Mouse (Mus musculus) heart, embryonic 14.5 days (tissue): ENCODE results near the gene Hypm. TPM values are rescaled to one million over a fixed set of nuclear protein-coding genes. Genes with fewer than 3 reads are reported as not detected.

Source experiments
- ATAC-seq: fragments of 200-750 bp; cut with Nextera tagmentation; 2 replicates; pipeline ENCODE4 v1.8.0; 2017; ENCODE audit warnings: low read depth, moderate TSS enrichment; ENCODE audit not compliant: insufficient number of reproducible peaks, insufficient read depth, low FRiP score
- H3K27ac ChIP-seq, 2 experiments: fragments of 200-500 bp in 1 of 2; fragments of 300-500 bp in 1 of 2; sonication (generic) in 1 of 2; replicated peaks in 1 of 2; 2 replicates each; pipeline ENCODE4 v1.5.1; 2012 to 2014; ENCODE audit warnings: low read depth in 2 of 2, low read length in 2 of 2, control low read depth in 1 of 2, mild to moderate bottlenecking in 1 of 2, mixed read lengths in 1 of 2; ENCODE audit not compliant: control insufficient read depth in 1 of 2, insufficient read depth in 1 of 2
- H3K27me3 ChIP-seq: fragments of 300-500 bp; sonication (generic); 2 replicates; pipeline ENCODE4 v1.6.1; 2014; ENCODE audit warnings: mild to moderate bottlenecking, low read length, control low read depth; ENCODE audit not compliant: control insufficient read depth, insufficient read depth
- H3K36me3 ChIP-seq: fragments of 300-500 bp; sonication (generic); 2 replicates; pipeline ENCODE4 v1.6.1; 2014; ENCODE audit warnings: mild to moderate bottlenecking, control low read depth, low read length, mixed read lengths; ENCODE audit not compliant: control insufficient read depth, insufficient read depth
- H3K4me1 ChIP-seq, 2 experiments: fragments of 200-500 bp in 1 of 2; fragments of 300-500 bp in 1 of 2; sonication (generic) in 1 of 2; 2 replicates each; pipeline ENCODE4 v1.6.1; 2012 to 2014; ENCODE audit warnings: low read length in 2 of 2, control low read depth in 1 of 2, mixed read lengths in 1 of 2; ENCODE audit not compliant: control insufficient read depth in 2 of 2, insufficient read depth in 2 of 2
- H3K4me2 ChIP-seq: fragments of 300-500 bp; sonication (generic); 2 replicates; pipeline ENCODE4 v1.6.1; 2014; ENCODE audit warnings: mild to moderate bottlenecking, low read length
- H3K4me3 ChIP-seq, 2 experiments: fragments of 200-500 bp in 1 of 2; fragments of 300-500 bp in 1 of 2; sonication (generic) in 1 of 2; 2 replicates each; pipeline ENCODE4 v1.5.1; 2012 to 2014; ENCODE audit warnings: low read length in 2 of 2, mild to moderate bottlenecking in 2 of 2, control low read depth in 1 of 2, low read depth in 1 of 2, moderate library complexity in 1 of 2; ENCODE audit not compliant: control insufficient read depth in 1 of 2, insufficient read depth in 1 of 2
- H3K9ac ChIP-seq: fragments of 300-500 bp; sonication (generic); 2 replicates; pipeline ENCODE4 v1.6.1; 2014; ENCODE audit warnings: mild to moderate bottlenecking, low read length
- H3K9me3 ChIP-seq: fragments of 300-500 bp; sonication (generic); 2 replicates; pipeline ENCODE4 v1.6.1; 2016; ENCODE audit warnings: low read length, control low read depth; ENCODE audit not compliant: control insufficient read depth
- WGBS: fragments of 180-500 bp; shearing (Covaris S2); extraction: QIAGEN DNeasy Blood & Tissue Kit; methylation state at CpG from one replicate; pipeline ENCODE4 v1.1.7; 2014; 5-methylcytosine and 5-hydroxymethylcytosine counted together
- polyA plus RNA-seq: library from polyadenylated mRNA; unstranded; fragments of >200 nt; fragmentation: Nextera tagmentation; extraction: Ambion mirVana; gene quantifications from 2 replicates; pipeline ENCODE4 v1.2.1, GENCODE M21; 2014

Hypm gene
- not detected in 2 replicates for polyA plus RNA-seq

GRCm38 (mm10) chrX:9846628-9847027 lies at the start of gene Hypm:
Hypm (plus strand) TSS chrX:9846928.
- WGBS, result 69% methylated on average over 3 of the region's 3 CpGs
- H3K27ac ChIP-seq, result no peak within 1 kb of the TSS
- H3K9me3 ChIP-seq, result no peaks in the 10 kb centered on the region
- no peak within 1 kb of the TSS for H3K4me3 ChIP-seq
- H3K36me3 ChIP-seq, result no peaks in the 10 kb centered on the region
- ATAC-seq, result no peak
- no peaks in the 10 kb centered on the region for H3K27me3 ChIP-seq
- no peaks in the 10 kb centered on the region for H3K4me1 ChIP-seq
- no peak within 1 kb of the TSS for H3K9ac ChIP-seq
- no peak within 1 kb of the TSS for H3K4me2 ChIP-seq

GRCm38 (mm10) chrX:9810101-9810500 lies 36.6 kb upstream of the Hypm start:
- H3K36me3 ChIP-seq, result no peaks in the 10 kb centered on the region
- H3K4me1 ChIP-seq, result no peaks in the 10 kb centered on the region
- H3K27me3 ChIP-seq, result no peaks in the 10 kb centered on the region
- no peak for ATAC-seq
- no peaks in the 10 kb centered on the region for H3K9me3 ChIP-seq
- no peak overlapping the region for H3K4me2 ChIP-seq
- 54% methylated on average over 1 of the region's 1 CpGs for WGBS
- H3K9ac ChIP-seq, result no peak overlapping the region
- H3K27ac ChIP-seq, result no peak overlapping the region
- H3K4me3 ChIP-seq, result no peak overlapping the region

GRCm38 (mm10) chrX:9812469-9812868 lies 34.3 kb upstream of the Hypm start:
- ATAC-seq, result no peak
- H3K9me3 ChIP-seq, result no peaks in the 10 kb centered on the region
- no peaks in the 10 kb centered on the region for H3K27me3 ChIP-seq
- H3K4me2 ChIP-seq, result no peak overlapping the region
- H3K4me3 ChIP-seq, result no peak overlapping the region
- H3K27ac ChIP-seq, result no peak overlapping the region
- no peaks in the 10 kb centered on the region for H3K36me3 ChIP-seq
- no peak overlapping the region for H3K9ac ChIP-seq
- H3K4me1 ChIP-seq, result no peaks in the 10 kb centered on the region

- H3K36me3 ChIP-seq, result no peaks in the 10 kb centered on the region
- no peaks in the 10 kb centered on the region for H3K9me3 ChIP-seq
- H3K9ac ChIP-seq, result no peak overlapping the region
- no peaks in the 10 kb centered on the region for H3K27me3 ChIP-seq
- H3K4me3 ChIP-seq, result no peak overlapping the region
- no peak overlapping the region for H3K4me2 ChIP-seq
- H3K27ac ChIP-seq, result no peak overlapping the region
- ATAC-seq, result no peak
- H3K4me1 ChIP-seq, result no peaks in the 10 kb centered on the region
- 58% methylated on average over 2 of the region's 2 CpGs for WGBS
Measured at GRCm38 (mm10) chrX:9834779-9835178, 11.9 kb upstream of the Hypm start.

- Histone ChIP-seq H3K36me3 (no peaks in the 10 kb centered on the region), H3K4me2 (no peak within 1 kb of the TSS), H3K4me3 (no peak within 1 kb of the TSS), H3K27ac (no peak within 1 kb of the TSS), H3K9ac (no peak within 1 kb of the TSS), H3K4me1 (no peaks in the 10 kb centered on the region), H3K9me3 (no peaks in the 10 kb centered on the region), H3K27me3 (no peaks in the 10 kb centered on the region)
- ATAC-seq, result no peak
- WGBS, result 58% methylated on average over 1 of the region's 1 CpGs
Measured at GRCm38 (mm10) chrX:9849403-9849802, 2.7 kb downstream of the Hypm start, which contains the start of gene H2al3. H2al3 (plus strand) TSS chrX:9849703.

GRCm38 (mm10) chrX:9861859-9862258 lies 15.1 kb downstream of the Hypm start:
- Histone ChIP-seq H3K4me2 (no peak overlapping the region), H3K9ac (no peak overlapping the region), H3K27ac (no peak overlapping the region), H3K9me3 (no peaks in the 10 kb centered on the region), H3K4me3 (no peak overlapping the region), H3K36me3 (no peaks in the 10 kb centered on the region), H3K4me1 (no peaks in the 10 kb centered on the region), H3K27me3 (no peaks in the 10 kb centered on the region)
- no peak for ATAC-seq
- 83% methylated on average over 2 of the region's 2 CpGs for WGBS

GRCm38 (mm10) chrX:9875519-9875918 lies 28.8 kb downstream of the Hypm start:
- WGBS, result 90% methylated on average over 2 of the region's 2 CpGs
- Histone ChIP-seq H3K9ac (no peak overlapping the region), H3K4me2 (no peak overlapping the region), H3K36me3 (no peaks in the 10 kb centered on the region), H3K27ac (no peak overlapping the region), H3K4me3 (no peak overlapping the region), H3K27me3 (no peaks in the 10 kb centered on the region), H3K4me1 (no peaks in the 10 kb centered on the region), H3K9me3 (no peaks in the 10 kb centered on the region)
- ATAC-seq, result no peak

- no peak within 1 kb of the TSS for H3K27ac ChIP-seq
- H3K27me3 ChIP-seq, result no peaks in the 10 kb centered on the region
- ATAC-seq, result no peak
- H3K4me2 ChIP-seq, result no peak within 1 kb of the TSS
- H3K36me3 ChIP-seq, result no peaks in the 10 kb centered on the region
- H3K4me1 ChIP-seq, result no peaks in the 10 kb centered on the region
- no peak within 1 kb of the TSS for H3K9ac ChIP-seq
- no peaks in the 10 kb centered on the region for H3K9me3 ChIP-seq
- H3K4me3 ChIP-seq, result no peak within 1 kb of the TSS
- 44% methylated on average over 2 of the region's 2 CpGs for WGBS
Measured at GRCm38 (mm10) chrX:9885322-9885721, 38.6 kb downstream of the Hypm start, which contains the start of gene Sytl5. Sytl5 (plus strand) TSS chrX:9885622.
